Mouse (Mus musculus): ENCODE data around the gene Lingo2.
"Not testable (repeated sequence)": the region's sequence is repeated elsewhere in the genome, so short reads cannot be mapped to it uniquely, and the experiment has no call there.

Gene Lingo2

DNA sequence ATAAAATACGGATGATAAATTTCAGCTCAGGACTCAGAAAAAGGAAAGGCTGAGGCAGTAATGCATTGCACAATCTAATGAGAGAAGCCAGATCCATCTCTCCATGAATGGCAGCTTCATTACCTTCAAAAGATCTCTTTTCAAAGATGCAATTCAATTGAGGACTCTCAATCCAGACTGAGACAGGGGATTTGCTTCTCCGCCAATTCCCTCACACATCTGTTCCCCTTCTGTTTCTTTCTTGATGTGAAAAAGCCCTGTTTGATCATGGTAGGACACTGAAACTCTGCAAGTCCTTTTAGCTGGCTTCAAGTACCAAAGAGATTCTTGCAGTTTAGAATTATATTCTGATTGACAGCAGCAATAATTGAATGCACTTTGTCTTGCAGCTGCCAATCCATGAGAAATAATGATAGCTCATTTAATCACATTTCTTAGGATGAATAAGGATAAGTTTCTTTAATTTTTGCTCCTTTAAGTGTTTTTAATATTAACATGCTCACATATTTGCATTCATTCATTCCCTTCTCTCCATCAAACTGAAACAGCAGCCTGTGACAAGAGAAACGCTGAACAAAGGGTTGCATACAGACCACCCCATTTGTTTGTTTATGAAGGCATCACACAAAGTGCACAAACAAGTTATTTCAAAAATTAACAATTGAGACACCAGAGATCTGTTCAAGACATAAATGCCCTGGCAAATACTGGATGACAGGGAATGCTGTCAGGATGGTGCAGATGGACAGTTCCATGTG, 870.3 kb downstream of the Lingo2 start:
- DNase-seq (ENCODE audit: low spot score), result no peak

DNA sequence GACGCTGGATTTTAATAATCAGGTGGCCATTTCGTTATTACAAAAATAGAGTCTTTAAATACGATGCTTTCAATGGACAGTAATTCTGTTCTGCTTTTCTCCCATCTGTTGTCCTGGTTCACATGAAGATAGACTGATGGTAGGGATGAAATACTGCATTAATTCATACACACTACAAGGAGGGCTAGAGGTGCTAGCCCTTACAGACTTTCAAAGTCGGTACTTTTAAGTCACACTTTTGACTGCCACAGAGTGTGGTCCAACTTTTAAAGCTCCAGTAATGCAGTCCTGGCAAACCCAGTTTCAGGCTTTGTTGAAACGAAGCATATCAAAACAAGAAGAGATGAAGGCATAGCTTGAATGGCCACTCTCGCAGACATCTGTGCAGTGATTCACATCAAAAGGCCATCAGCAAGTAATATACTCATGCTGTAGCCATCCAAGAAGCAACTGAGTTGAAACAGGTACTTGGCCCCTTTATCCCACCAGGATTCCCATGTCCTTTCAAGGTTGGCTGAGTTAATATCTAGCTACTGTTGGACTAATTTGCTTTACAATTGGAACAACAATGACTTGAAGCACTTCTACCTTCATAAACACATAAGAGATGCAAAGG, 872.5 kb downstream of the Lingo2 start:
- DNase-seq (ENCODE audit: low spot score), result no peak

DNA sequence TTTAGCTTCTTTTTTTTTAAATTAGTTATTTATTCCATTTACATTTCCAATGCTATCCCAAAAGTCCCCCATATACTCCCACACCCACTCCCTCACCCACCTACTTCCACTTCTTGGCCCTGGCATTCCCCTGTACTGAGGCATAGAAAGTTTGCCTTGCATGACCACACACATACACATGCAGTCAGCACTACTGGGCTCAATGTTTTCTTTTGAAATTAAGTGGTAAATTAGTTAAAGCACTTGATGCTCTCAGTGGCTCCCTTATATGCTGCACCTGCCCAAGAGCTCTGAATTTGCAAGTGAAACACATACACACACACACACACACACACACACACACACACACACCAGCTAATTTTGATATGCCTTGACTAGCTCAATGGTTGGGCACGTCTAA, 886.8 kb downstream of the Lingo2 start:
- DNase-seq (ENCODE audit: low spot score), result not testable (repeated sequence)

DNA sequence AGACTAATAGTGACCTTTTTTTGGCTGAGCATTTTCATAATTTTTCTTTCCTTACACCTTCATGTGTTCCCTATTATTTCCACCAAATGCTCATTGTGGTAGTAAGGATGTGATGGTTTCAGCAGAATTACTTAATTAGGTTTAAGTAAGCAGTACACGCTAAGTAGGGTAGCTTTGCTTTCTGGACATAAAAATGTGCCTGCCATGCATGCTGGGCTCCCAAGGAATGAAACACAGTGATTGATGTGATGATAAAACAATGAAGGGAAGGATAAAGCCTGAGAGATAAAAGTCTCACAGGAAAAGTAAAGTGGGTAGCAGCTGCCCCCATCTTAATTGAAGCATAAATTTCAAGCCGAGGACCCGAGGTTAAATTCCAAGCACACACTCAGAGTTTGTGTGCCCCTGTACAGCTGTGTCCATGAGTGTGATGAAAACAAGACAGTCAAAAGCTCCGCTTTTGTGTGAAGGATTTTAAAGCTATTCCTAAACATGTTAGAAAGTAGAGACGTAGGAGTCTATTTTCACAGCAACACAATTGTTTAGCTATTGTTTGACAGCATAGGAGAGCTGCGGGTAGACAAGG, 898.7 kb downstream of the Lingo2 start:
- DNase-seq (ENCODE audit: low spot score), result no peak

DNA sequence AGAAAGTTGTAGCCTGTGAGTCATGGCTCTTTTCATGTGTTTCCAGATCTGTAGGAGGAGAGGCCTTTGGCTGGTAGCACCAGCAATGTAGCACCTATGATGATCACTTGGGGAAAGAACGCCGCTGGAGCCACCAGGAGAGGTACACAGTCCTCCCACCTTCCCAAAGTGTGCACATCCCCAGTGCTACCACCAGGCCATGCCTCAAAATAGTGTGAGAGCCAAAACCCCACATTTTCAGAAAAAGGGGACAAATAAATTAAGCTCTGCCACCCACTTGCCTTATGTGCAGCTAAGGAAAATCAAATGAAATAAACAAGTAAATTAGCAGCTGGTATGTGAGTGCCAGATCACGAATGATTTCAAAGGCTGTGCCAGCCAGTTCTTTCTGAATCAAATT, 911.2 kb downstream of the Lingo2 start:
- DNase-seq (ENCODE audit: low spot score), result no peak

DNA sequence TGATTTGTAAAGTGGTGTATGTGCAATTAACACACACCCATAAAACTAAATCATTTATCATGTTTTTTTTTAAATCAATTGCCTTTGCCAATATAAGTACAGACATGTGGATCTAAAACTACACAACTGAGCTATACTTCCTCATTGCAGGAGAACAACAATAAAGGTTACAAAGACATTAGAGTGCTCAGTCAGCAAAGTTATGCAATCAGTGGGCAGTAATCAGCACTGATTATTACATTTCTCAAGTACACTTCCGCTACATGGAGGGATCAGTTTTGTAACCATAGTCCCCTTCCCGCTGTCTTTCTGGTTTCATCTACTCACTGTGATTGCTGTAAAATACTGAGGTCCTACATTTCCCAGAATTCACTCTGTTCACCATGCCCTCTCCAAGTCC, 912.8 kb downstream of the Lingo2 start:
- no peak for DNase-seq (ENCODE audit: low spot score)

DNA sequence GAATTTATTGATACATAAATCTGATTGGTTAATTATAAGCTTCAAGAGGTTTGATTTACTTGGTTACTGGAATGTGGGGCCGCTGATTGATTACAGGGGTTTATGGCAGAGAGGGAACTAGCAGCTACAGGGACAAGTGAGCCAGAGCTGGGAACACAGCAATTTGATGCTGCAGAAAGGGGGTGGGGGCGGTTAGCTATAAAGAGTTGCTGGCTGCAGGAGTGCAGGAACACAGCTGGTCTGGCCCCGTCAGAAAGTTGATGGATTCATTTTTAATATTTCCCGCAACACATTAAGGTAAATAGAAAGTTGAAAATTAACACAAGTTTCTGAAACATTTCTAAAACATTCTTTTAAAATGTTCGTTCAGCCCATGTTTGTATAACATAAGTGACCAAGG, 919.5 kb downstream of the Lingo2 start:
- no peak for DNase-seq (ENCODE audit: low spot score)

DNA sequence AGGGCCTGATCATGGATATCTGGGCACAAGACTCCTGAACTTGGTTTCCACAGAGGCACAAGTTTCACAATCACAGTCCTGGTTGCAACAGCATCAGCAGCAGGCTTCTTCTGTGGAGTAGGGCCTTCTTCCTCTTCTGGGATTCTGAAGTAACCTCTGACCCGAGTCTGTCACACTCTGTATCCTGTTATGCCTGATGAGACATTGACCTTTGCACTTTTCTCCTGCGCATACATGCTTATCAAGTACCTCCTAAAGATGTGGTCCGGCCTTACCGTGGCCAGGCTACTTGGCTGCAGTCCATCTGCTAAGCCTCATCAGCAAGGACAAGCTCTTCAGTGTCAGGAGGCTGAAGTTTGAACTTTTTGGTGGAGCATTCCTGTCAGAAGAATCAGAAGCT, 937.4 kb downstream of the Lingo2 start:
- no peak for DNase-seq (ENCODE audit: low spot score)

DNA sequence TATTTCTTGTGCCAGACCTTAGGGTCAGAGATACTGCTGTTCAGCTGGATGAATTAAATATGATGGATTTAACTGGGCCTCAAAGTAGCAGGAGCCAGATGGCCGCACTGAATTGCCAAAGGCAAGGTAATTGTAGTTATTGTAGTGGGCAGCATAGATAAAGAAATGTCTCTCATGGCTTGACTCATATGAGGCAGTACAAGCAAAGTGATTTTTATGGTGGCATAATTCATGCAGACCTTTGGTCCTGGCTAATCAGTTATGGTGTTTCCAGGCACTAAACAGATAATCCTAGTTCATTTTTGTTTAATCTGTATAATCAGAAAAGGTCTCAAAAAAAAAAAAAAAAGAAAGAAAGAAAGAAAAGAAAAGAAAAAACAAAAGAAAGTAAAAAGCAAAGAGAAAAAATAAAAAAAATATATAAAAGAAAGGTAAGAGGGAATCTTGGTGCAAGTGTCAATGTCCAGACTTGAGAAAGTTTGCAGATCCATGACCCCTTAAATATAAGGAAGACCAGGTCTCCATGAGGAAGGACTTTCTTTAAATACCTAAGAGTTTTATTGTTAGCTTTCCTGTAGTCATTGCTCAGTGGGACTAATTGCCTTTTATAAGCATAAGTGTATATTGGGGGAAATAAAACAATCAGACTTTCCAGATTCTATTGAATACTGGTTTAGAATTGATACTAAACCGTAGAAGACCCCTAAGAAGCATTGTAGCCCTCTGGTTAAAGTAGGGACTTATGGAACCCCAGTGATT, 959.4 kb downstream of the Lingo2 start:
- DNase-seq (ENCODE audit: low spot score), result no peak

DNA sequence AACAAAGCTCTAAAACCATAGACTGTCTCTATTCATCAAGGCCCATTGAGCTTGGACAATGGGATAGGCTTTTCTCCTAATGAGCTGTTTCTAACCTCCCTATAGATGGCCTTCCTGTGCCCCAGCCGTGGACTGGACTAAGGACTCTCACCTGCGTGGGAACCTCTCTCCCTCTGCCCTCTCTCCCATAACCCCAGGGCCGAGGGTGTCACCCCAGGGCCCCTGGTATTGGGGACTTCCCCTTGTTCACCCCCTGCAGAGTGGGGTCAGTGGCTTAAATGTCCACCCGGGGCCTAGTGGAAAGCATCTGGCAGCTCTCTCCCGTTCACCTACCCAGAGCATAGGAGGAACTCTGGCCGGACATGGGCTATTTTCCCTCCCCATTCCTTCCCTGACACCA, 965.5 kb downstream of the Lingo2 start:
- DNase-seq (ENCODE audit: low spot score), result no peak

DNA sequence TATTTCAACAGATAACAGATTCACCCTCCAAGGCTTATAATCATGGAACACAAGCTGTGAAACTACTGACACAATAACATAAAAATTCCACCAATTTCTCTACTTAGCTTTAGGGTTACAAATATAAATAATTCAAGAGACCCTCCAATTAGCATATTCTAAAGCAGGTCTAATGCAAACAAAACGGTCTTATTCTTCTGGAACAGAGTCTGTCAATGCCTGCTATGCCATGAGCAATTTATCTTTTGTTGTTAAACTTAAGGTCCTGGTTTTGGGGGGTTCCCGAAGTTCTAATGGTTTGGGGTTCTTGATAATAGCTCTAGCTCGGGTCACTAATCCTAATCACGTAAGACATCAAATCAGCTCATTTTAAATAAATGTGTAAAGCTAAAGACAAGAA, 988.0 kb downstream of the Lingo2 start:
- no peak for DNase-seq (ENCODE audit: low spot score)

DNA sequence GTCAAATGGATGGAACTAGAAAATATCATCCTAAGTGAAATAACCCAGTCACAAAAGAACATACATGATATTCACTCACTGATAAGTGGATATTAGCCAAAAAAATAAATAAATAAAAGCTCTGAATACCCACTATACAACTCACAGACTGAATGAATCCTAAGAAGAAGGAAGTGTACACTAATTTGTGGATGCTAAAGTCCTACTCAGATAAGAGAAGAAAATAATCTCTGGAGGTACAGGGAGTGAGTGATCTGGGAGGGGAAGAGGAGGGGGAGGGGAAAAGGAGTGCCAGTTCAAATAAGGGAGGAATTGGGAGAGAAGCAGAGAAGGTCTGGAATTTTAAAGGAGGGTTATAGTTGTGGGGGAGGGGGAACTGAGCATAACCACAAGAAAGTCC, 999.7 kb downstream of the Lingo2 start:
- DNase-seq (ENCODE audit: low spot score), result no peak

DNA sequence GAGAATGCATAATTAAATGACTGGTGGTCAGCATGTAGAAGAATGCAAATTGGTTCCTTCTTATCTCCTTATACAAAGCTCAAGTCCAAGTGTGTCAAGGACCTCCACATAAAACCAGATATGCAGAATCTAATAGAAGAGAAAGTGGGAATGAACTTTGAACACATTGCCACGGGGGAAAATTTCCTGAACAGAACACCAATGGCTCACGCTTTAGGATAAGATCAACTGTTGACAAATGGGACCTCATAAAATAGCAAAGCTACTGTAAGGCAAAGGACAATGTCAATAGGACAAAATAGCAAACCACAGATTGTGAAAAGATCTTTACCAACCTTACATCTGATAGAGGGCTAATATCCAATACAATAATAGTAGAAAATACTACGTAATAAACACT, 1000.3 kb downstream of the Lingo2 start:
- DNase-seq (ENCODE audit: low spot score), result no peak

DNA sequence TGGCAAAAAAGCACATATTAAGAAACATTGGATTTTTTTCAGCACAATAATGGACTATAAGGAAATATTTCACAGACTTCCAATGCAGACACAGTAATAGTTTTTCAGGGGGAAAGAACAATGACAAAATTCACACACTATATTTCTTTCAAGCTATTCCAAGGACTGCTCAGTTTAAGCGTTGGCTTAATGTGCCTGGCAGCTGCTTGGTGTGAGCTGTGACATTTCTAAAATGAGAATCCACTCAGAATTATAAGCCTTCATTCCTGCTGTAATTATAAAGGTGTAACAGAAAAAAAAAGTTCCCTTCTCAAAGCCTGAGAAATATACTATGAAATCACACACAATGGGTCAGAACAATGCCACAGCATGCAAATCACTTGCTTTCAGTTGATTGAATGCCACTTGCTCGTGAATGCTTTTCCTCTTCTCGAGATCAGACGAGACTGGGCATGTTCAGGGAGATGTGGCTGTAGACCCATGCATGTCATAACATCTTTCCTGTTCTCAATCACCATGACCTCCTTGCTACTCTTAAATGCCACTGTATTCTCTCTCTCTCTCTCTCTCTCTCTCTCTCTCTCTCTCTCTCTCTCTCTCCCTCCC, 1017.4 kb downstream of the Lingo2 start:
- no peak for DNase-seq (ENCODE audit: low spot score)

DNA sequence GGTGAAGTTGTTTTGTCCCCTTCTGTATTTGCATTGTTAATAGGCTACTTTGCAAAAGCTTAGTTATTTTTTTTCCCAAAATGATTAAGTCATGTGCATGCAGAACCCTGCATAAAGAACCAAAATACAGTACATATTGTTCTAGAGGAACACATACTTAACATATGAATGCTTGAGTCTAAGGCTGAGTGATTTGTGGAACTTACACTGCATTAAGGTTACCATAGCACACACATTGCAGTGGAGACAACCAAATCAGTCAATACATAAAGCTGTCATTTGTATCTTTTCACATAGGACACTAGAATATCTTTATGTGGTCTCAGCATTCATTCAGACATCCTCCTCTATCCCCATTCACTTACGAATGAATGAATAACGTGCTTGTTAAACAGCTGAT, 1023.8 kb downstream of the Lingo2 start:
- no peak for DNase-seq (ENCODE audit: low spot score)

DNA sequence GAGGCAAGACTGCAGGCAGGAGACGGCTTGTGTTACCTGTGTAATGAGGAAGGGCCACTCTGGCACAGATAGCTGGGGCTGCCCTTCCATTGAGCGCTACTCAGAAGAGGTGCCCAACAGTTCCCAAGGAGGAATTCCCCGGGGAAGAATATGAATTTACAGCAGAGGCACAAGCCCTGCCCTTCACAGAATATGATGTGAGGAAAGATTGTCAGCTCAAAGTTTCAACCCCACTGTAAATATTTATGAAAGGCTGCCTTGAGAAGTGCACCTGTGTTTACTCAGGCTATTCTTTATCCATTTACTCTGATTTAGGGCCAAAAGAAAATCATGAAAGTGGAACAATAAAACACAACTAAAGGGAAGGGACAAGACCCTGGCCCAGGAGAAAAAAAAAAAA, 1034.1 kb downstream of the Lingo2 start:
- DNase-seq (ENCODE audit: low spot score), result no peak

DNA sequence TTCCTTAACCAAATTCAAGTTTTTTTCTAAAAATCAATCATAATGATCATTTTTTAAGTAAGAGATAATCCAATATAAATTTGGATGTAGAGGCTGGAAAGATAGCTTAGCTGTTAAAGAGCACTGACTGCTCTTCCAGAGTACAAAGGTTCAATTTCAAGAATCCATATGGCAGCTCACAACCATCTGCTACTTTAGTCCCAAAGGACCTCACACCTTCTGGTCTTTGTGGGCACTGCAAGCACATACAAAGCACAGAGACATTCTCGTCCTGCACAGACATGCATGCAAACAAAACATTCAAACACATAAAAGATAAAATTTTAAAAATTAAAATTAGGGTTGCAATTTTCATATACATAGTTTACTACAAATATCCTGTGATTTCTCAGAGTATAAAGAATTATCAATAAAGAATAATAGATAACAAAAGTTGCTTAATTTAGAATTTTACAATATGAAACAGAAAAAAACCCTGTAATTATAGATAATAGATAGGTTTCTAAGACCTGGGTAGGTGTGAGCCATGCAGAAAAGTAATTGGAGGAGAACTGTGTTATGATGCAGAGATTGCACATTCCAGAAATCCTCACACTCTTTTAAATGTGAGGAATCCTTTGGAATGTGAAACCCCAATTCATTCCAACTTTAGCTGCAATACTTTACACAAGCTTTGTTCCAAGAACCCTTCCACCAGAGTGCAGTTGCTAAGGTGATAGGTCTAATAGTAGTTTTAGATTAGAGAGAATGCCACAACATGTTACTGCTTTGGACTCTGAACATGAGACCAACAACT, 1053.6 kb downstream of the Lingo2 start:
- DNase-seq (ENCODE audit: low spot score), result no peak

DNA sequence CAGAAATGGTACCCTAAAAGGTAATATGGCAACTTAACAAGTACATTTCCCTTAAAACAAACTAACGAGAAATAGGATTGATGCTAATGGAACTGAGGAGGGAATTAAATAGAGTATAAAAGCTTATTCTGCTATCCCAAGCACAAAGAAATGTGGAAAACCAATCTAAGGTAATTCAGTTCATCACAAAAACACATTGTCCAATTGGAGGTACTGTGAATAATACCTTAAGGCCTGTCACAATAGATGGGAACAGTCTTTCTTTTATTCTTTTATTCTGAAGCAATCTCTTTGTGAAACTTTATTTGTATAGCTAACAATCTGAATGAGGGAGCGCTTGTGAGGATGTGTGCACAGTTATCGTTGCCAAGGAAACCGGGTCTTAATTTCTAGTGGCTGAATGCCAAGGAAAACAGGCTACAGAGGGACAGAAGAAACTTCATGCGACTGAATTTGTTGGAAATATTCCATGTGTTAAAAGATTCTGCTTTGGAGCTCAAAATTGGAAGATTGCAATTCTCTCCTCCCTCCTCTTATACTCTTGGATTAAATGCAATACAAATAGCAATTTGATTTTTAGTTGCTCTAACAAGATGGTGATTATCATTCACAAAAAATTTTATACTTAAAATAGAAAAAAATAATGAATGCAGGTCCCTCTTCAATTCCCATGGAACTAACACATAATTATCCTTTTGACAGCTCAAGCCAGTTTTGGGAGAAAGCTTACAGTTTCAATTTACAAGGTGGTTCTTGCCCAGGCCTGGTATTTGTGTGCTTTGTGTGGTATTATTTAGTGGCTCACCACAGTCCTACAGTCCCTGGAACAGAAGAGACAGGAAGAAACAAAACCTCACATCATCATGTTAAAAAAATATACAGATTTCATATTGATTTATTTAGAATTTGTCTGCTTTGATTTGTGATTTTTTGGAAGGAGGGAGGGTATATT, 1065.7 kb downstream of the Lingo2 start:
- no peak for DNase-seq (ENCODE audit: low spot score)

DNA sequence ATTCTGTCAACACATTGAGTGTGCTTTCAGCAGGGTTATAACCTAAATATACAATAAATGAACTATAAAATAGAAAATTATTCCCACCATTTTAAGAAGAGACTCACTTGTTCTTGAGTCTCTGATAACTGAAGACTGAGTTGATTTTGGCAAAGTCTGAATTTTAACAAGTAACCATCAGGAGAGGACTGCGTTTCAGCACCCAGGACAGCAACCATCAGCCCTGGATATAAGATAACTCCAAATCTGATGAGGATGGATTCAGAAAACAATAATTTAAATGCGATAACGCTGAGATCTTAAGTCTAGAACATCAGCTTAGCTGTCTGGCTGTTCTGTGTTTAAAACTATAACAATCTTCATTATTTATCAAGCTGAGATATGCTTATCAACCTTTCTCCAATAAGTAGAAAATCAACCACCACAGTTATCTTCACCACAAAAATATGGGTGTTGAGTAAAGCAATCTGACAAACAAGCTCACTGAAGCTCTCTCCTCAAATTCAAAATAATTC, 1066.5 kb downstream of the Lingo2 start:
- DNase-seq (ENCODE audit: low spot score), result no peak

DNA sequence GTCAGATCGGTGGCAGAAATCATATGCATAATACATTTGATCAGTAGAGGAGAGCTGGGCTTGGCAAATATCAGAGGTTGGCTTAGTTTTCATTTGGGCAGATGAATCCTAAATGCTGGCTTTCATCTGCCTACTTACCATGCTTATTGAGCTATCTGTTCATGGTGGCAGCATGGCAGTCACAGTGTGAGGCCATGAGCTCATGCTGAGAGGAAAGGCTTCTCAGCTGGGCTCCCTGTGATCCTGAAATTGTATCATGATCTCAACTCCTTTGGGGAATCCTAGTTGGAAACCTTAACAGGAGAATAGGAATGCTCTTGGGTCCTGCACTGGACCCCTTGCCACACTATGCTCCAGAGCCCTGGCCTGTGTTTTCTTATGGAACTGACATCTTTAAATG, 1105.0 kb downstream of the Lingo2 start:
- DNase-seq (ENCODE audit: low spot score), result no peak
